Mouse (Mus musculus): ENCODE results near the gene Tcf3. TPM values are rescaled to one million over a fixed set of nuclear protein-coding genes. Genes with fewer than 3 reads are reported as not detected.
A peak's percentile ranks its signal among the peaks of the same experiment; 100 is the strongest.

Tcf3 gene
- polyA plus RNA-seq, 1 experiment = 67.5 TPM

- Histone ChIP-seq H3ac (ENCODE audit: control insufficient read depth, insufficient read length) (no peak overlapping the region), H3K36me3 (ENCODE audit: control insufficient read depth, insufficient read depth) (peaks cover 4% of the 10 kb centered on the region), H3K79me2 (ENCODE audit: control insufficient read depth, insufficient read depth) (peaks cover 51% of the 10 kb centered on the region), H3K27me3 (ENCODE audit: control insufficient read depth, insufficient read depth, insufficient read length) (no peaks in the 10 kb centered on the region), H3K4me3 (peak overlapping the region; percentile 100), H3K4me2 (ENCODE audit: low read depth) (peak overlapping the region; percentile 94)
- no peak for TF ChIP-seq TCF12 (IDR thresholded peaks at IDR 0.05; ENCODE audit: insufficient read depth, poor library complexity, severe bottlenecking)
- no peak for TF ChIP-seq MYOD1 (IDR thresholded peaks at IDR 0.05; ENCODE audit: control insufficient read depth in 1 of 3, insufficient read length in 2 of 3, low read depth in 2 of 3)
- no peak for TF ChIP-seq CEBPB (IDR thresholded peaks at IDR 0.05; ENCODE audit: insufficient read depth, poor library complexity, severe bottlenecking)
- no peak for TF ChIP-seq MAX (IDR thresholded peaks at IDR 0.05; ENCODE audit: low read depth)
- no peak for TF ChIP-seq REST (IDR thresholded peaks at IDR 0.05; ENCODE audit: insufficient read depth, insufficient read length)
- TF ChIP-seq POLR2AphosphoS2 (IDR thresholded peaks at IDR 0.05; ENCODE audit: insufficient read length, low read depth) = no peak
- no peak for TF ChIP-seq POLR2A (IDR thresholded peaks at IDR 0.05; ENCODE audit: insufficient read length, low read depth)
- TF ChIP-seq TCF3 (IDR thresholded peaks at IDR 0.05; ENCODE audit: insufficient read length, low read depth) = no peak
- no peak for TF ChIP-seq USF1 (IDR thresholded peaks at IDR 0.05; ENCODE audit: low read depth)
- TF ChIP-seq E2F4 (IDR thresholded peaks at IDR 0.05; ENCODE audit: insufficient read depth) = no peak
Measured at GRCm38 (mm10) chr10:80384709-80385108, 48.7 kb downstream of the Tcf3 start.

- peak overlapping the region; percentile 94 for H3K4me2 ChIP-seq (ENCODE audit: low read depth)
- peak overlapping the region; percentile 100 for H3K4me3 ChIP-seq
- peaks cover 51% of the 10 kb centered on the region for H3K79me2 ChIP-seq (ENCODE audit: control insufficient read depth, insufficient read depth)
- TF ChIP-seq CEBPB (IDR thresholded peaks at IDR 0.05; ENCODE audit: insufficient read depth, poor library complexity, severe bottlenecking) = no peak
- TF ChIP-seq MYOD1 (IDR thresholded peaks at IDR 0.05; ENCODE audit: control insufficient read depth in 1 of 3, insufficient read length in 2 of 3, low read depth in 2 of 3) = no peak
- TF ChIP-seq E2F4 (IDR thresholded peaks at IDR 0.05; ENCODE audit: insufficient read depth) = no peak
- no peak for TF ChIP-seq REST (IDR thresholded peaks at IDR 0.05; ENCODE audit: insufficient read depth, insufficient read length)
- TF ChIP-seq POLR2A (IDR thresholded peaks at IDR 0.05; ENCODE audit: insufficient read length, low read depth) = no peak
- no peak for TF ChIP-seq USF1 (IDR thresholded peaks at IDR 0.05; ENCODE audit: low read depth)
- no peak for TF ChIP-seq MAX (IDR thresholded peaks at IDR 0.05; ENCODE audit: low read depth)
- TF ChIP-seq SRF (IDR thresholded peaks at IDR 0.05; ENCODE audit: control insufficient read depth, insufficient read length, low read depth) = no peak
- no peak for TF ChIP-seq TCF3 (IDR thresholded peaks at IDR 0.05; ENCODE audit: insufficient read length, low read depth)
- TF ChIP-seq TCF12 (IDR thresholded peaks at IDR 0.05; ENCODE audit: insufficient read depth, poor library complexity, severe bottlenecking) = no peak
- TF ChIP-seq MYOG (IDR thresholded peaks at IDR 0.05; ENCODE audit: control insufficient read depth in 1 of 3, insufficient read depth in 1 of 3, insufficient read length in 2 of 3, low read depth in 2 of 3) = no peak
- no peak for TF ChIP-seq POLR2AphosphoS2 (IDR thresholded peaks at IDR 0.05; ENCODE audit: insufficient read length, low read depth)
- H3K36me3 ChIP-seq (ENCODE audit: control insufficient read depth, insufficient read depth) = peaks cover 4% of the 10 kb centered on the region
- H3K27me3 ChIP-seq (ENCODE audit: control insufficient read depth, insufficient read depth, insufficient read length) = no peaks in the 10 kb centered on the region
- no peak overlapping the region for H3ac ChIP-seq (ENCODE audit: control insufficient read depth, insufficient read length)
Measured at GRCm38 (mm10) chr10:80384115-80384639, 49.3 kb downstream of the Tcf3 start.

GRCm38 (mm10) chr10:80383431-80383830 is 50.0 kb downstream of the Tcf3 start:
- H3K79me2 ChIP-seq (ENCODE audit: control insufficient read depth, insufficient read depth) = peaks cover 51% of the 10 kb centered on the region
- no peak overlapping the region for H3K4me2 ChIP-seq (ENCODE audit: low read depth)
- H3K4me3 ChIP-seq = no peak overlapping the region
- no peaks in the 10 kb centered on the region for H3K27me3 ChIP-seq (ENCODE audit: control insufficient read depth, insufficient read depth, insufficient read length)
- H3ac ChIP-seq (ENCODE audit: control insufficient read depth, insufficient read length) = no peak overlapping the region
- peaks cover 4% of the 10 kb centered on the region for H3K36me3 ChIP-seq (ENCODE audit: control insufficient read depth, insufficient read depth)
- no peak for TF ChIP-seq POLR2A (IDR thresholded peaks at IDR 0.05; ENCODE audit: insufficient read length, low read depth)
- TF ChIP-seq POLR2AphosphoS2 (IDR thresholded peaks at IDR 0.05; ENCODE audit: insufficient read length, low read depth) = no peak
- TF ChIP-seq MAX (IDR thresholded peaks at IDR 0.05; ENCODE audit: low read depth) = no peak
- TF ChIP-seq SRF (IDR thresholded peaks at IDR 0.05; ENCODE audit: control insufficient read depth, insufficient read length, low read depth) = no peak
- TF ChIP-seq MYOG (IDR thresholded peaks at IDR 0.05; ENCODE audit: control insufficient read depth in 1 of 3, insufficient read depth in 1 of 3, insufficient read length in 2 of 3, low read depth in 2 of 3) = no peak
- TF ChIP-seq REST (IDR thresholded peaks at IDR 0.05; ENCODE audit: insufficient read depth, insufficient read length) = no peak
- TF ChIP-seq TCF12 (IDR thresholded peaks at IDR 0.05; ENCODE audit: insufficient read depth, poor library complexity, severe bottlenecking) = no peak
- no peak for TF ChIP-seq TCF3 (IDR thresholded peaks at IDR 0.05; ENCODE audit: insufficient read length, low read depth)
- TF ChIP-seq CEBPB (IDR thresholded peaks at IDR 0.05; ENCODE audit: insufficient read depth, poor library complexity, severe bottlenecking) = no peak
- no peak for TF ChIP-seq E2F4 (IDR thresholded peaks at IDR 0.05; ENCODE audit: insufficient read depth)
- TF ChIP-seq MYOD1 (IDR thresholded peaks at IDR 0.05; ENCODE audit: control insufficient read depth in 1 of 3, insufficient read length in 2 of 3, low read depth in 2 of 3) = no peak
- TF ChIP-seq USF1 (IDR thresholded peaks at IDR 0.05; ENCODE audit: low read depth) = no peak

GRCm38 (mm10) chr10:80382641-80383365 is 50.6 kb downstream of the Tcf3 start:
- H3K27me3 ChIP-seq (ENCODE audit: control insufficient read depth, insufficient read depth, insufficient read length) = no peaks in the 10 kb centered on the region
- no peak overlapping the region for H3K4me2 ChIP-seq (ENCODE audit: low read depth)
- no peak overlapping the region for H3K4me3 ChIP-seq
- H3ac ChIP-seq (ENCODE audit: control insufficient read depth, insufficient read length) = no peak overlapping the region
- TF ChIP-seq MYOD1 (IDR thresholded peaks at IDR 0.05; ENCODE audit: control insufficient read depth in 1 of 3, insufficient read length in 2 of 3, low read depth in 2 of 3) (no peak), USF1 (IDR thresholded peaks at IDR 0.05; ENCODE audit: low read depth) (no peak), TCF12 (IDR thresholded peaks at IDR 0.05; ENCODE audit: insufficient read depth, poor library complexity, severe bottlenecking) (no peak), MYOG (IDR thresholded peaks at IDR 0.05; ENCODE audit: control insufficient read depth in 1 of 3, insufficient read depth in 1 of 3, insufficient read length in 2 of 3, low read depth in 2 of 3) (no peak), POLR2A (IDR thresholded peaks at IDR 0.05; ENCODE audit: insufficient read length, low read depth) (no peak), TCF3 (IDR thresholded peaks at IDR 0.05; ENCODE audit: insufficient read length, low read depth) (no peak), POLR2AphosphoS2 (IDR thresholded peaks at IDR 0.05; ENCODE audit: insufficient read length, low read depth) (no peak), CEBPB (IDR thresholded peaks at IDR 0.05; ENCODE audit: insufficient read depth, poor library complexity, severe bottlenecking) (no peak), MAX (IDR thresholded peaks at IDR 0.05; ENCODE audit: low read depth) (no peak), REST (IDR thresholded peaks at IDR 0.05; ENCODE audit: insufficient read depth, insufficient read length) (no peak), SRF (IDR thresholded peaks at IDR 0.05; ENCODE audit: control insufficient read depth, insufficient read length, low read depth) (no peak), E2F4 (IDR thresholded peaks at IDR 0.05; ENCODE audit: insufficient read depth) (no peak)
- H3K36me3 ChIP-seq (ENCODE audit: control insufficient read depth, insufficient read depth) = peaks cover 4% of the 10 kb centered on the region
- H3K79me2 ChIP-seq (ENCODE audit: control insufficient read depth, insufficient read depth) = peaks cover 51% of the 10 kb centered on the region
